Mouse (Mus musculus) testis, adult 10 weeks (tissue): ENCODE data around the gene Blmh. TPM values are rescaled to one million over a fixed set of nuclear protein-coding genes. Genes with fewer than 3 reads are reported as not detected.

Experiments used
- polyA plus RNA-seq: library from polyadenylated mRNA; stranded (reverse); fragments of 350-450 nt; fragmentation: Illumina TruSeq; extraction: RNeasy Lipid Tissue Mini Kit (QIAGEN cat#74804); gene quantifications from one replicate; pipeline ENCODE4 v1.2.3, GENCODE M21; 2014; ENCODE audit warnings: low read depth, low replicate concordance

The Blmh gene
- 52.9 TPM for polyA plus RNA-seq

GRCm38 (mm10) chr11:76924759-76925236 is at the start of gene Blmh:
TSS of gene Blmh (plus strand) at chr11:76924809.

GRCm38 (mm10) chr11:76901579-76902361 is 22.8 kb upstream of the Blmh start, which contains the start of gene Tmigd1:
TSS of gene Tmigd1 (plus strand) at chr11:76902159.

GRCm38 (mm10) chr11:76997916-76998704 is 73.5 kb downstream of the Blmh start, which contains the start of gene Slc6a4:
TSS of gene Slc6a4 (plus strand) at chr11:76998603.

Other genes starting within 250 kb of the Blmh start
- gene Trarg1, start 245.0 kb upstream of the Blmh start, polyA plus RNA-seq = not detected
- gene Gosr1, start 161.2 kb upstream of the Blmh start, polyA plus RNA-seq = 36.0 TPM
- gene Cpd, start 77.8 kb upstream of the Blmh start, polyA plus RNA-seq = 28.7 TPM
- gene Tmigd1, start 22.6 kb upstream of the Blmh start, polyA plus RNA-seq = not detected
- gene Slc6a4, start 73.8 kb downstream of the Blmh start, polyA plus RNA-seq = 0.91 TPM
- 52.5 TPM for gene Nsrp1, start 153.6 kb downstream of the Blmh start, polyA plus RNA-seq